Mouse (Mus musculus): ENCODE data around the gene Osbpl10.
A peak's percentile ranks its signal among the peaks of the same experiment; 100 is the strongest.
"Not testable (repeated sequence)": the region's sequence is repeated elsewhere in the genome, so short reads cannot be mapped to it uniquely, and the experiment has no call there.

Gene Osbpl10

DNA sequence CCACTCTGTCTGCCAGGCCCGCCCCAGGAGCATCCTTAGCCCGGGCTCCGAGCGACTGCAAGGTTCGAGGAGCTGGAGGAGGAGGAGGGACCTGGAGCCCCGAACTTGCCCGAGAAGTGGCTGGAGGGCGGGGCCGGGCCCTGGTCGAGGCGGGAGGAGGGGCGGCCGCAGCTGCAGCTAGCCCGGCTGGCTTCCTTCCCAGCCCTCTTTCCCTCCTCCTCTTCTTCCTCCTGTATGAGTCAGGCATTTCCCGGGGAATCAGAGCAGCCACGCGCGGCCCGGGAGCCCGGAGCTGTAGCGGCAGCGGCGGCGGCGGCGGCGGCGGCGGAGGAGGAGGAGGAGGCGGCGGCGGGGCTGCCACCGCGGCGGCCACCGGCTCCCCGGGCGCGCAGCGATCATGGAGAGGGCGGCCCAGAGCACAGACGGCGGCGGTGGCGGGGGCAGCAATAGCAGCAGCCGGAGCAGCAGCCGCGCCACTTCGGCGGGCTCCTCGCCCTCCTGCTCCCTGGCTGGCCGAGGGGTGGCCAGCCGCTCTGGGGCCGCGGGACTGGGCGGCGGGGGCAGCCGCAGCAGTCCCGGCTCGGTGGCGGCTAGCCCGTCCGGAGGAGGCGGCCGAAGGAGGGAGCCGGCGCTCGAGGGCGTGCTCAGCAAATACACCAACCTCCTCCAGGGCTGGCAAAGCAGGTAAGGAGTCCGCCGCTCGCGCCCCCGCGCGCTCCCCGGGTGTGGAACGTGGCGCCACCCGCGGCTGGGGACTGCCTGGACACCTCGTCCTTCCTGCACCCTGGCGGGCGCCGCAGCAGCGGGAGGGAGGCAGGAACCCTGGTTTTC, at the start of gene Osbpl10:
Gene Osbpl10, plus strand, starts transcription at position 289 of the 831 bp plus-strand sequence.
- peak; percentile 56 for ATAC-seq (ENCODE audit: low TSS enrichment)

DNA sequence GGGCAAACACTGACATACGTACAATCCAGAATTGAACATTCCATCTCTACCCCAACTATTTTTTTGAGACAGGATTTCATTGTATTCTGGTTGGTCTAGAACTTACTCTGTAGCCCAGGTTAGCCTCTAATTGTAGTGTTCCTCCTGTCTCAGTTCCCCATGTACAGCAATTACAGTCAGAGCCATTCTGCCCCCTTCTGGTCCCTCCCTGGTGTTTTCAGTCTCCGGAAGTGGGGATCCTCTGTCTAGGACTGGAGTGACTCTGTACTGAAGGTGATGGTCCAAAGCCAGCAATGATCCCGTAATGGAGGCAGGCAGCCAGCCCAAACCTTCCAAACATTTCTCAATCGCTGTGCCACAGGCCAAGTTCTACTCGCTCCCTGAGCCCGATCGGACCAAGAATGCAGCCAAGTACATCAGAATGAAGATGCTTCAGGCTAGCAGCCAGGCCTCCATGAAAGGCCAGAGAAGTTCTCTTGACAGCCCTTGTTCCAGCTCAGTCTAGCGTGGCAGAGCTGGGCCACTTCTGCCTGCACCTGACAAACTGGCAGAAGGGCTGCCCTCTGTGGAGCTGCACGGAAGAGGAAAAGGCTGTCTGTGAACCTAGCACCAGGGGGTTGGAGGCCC, 47.8 kb upstream of the Osbpl10 start:
- ATAC-seq (ENCODE audit: low TSS enrichment) = no peak

DNA sequence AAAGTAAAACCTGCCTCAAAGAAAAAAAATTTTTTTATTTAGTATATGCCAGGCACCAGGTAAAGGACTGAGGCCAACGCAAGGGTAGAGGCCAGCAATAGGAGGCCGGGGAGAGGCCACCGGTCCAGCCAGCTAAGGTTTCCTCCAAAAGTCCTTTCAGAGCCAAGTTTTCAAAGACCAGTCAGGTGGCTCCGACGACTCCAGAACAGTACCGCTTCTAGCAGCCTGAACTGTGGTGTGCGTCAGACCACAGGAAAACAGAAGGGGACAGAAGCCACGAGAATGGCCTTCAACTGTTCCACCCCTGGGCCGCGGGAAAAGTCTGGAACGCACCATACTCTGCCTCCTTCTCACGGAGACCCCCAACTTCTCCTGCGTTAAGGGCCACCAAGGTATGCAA, 45.8 kb upstream of the Osbpl10 start:
- ATAC-seq (ENCODE audit: low TSS enrichment) = no peak

DNA sequence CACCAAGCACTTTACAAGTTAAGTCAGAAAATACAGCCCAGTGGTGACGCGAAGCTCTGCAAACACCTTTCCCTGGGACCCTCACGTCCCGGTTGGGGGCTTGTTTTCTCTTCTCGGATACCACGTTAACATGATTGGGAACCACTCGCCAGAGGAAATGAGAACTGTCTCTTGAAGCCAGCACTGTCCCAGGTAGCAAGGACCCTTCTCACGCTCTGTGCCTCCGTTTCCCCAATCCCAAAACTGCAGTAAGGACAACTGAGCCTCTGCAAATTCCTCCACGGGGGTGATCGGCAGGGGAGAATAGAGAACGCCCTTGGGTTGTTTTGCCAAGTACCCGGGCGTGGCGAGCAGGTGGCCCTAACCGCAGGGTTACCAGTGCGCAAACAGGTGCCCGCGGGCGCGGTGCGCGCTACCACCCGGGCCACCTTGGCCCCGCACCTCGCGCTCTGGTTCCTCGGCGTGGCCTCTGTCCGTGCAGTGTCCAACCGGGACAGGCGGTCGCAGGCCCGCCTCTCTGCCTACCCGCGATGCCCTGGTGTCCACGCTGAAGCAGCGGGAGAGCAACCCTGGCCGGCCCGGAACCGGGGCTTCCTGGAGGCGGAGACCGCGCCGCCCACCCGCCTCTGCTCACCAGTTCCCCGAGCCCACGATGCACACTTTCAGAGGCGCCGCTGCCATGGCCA, 45.2 kb upstream of the Osbpl10 start:
- ATAC-seq (ENCODE audit: low TSS enrichment) = peak; percentile 56; the same call in 1 of the 2 replicates

DNA sequence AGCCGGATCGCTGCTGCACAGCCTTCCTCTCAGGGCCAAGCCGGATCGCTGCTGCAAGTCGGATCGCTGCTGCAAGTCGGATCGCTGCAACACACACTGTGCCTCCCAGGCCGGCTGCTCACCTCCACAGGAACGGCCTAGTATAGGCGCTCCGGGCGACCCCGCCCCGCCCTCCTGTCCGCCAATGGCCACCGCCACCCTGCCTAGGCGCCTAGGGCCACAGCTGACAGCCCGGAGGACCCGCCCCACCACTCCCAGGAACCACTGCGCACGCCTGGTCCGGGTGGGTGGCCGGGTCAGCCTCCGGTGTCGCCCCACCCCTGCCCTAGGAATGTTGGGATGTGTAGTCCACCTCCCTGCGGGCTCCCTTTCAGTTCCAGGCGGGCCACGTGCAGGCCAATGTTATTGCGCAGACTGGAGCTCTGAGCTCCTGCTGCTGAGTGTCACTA, 44.6 kb upstream of the Osbpl10 start, which contains the start of gene Gpd1l:
Gene Gpd1l, minus strand, starts transcription at position 265 of the 449 bp plus-strand sequence.
- peak; percentile 98 for ATAC-seq (ENCODE audit: low TSS enrichment)

DNA sequence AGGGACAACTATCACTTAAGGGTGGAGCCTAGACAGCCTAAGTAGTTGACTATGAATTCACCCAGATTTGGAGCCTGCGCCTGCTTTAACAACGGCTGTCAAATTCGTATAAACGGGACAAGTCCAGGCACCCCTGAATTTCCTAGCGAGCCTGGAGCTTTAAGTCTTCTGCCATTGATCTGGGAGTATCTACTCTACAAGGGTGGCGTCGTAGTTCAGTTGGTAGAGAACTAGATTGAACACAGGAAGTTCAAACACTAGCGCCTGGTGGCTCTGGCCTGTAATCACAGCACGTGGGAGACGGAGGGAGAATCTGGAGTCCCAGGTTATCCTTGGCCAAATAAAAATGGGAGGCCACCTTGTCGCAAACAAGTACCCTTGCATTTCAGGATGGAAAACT, 44.1 kb upstream of the Osbpl10 start:
- ATAC-seq (ENCODE audit: low TSS enrichment) = 0 out of 2 replicates have a peak, but pooled peaks have one; percentile 1

DNA sequence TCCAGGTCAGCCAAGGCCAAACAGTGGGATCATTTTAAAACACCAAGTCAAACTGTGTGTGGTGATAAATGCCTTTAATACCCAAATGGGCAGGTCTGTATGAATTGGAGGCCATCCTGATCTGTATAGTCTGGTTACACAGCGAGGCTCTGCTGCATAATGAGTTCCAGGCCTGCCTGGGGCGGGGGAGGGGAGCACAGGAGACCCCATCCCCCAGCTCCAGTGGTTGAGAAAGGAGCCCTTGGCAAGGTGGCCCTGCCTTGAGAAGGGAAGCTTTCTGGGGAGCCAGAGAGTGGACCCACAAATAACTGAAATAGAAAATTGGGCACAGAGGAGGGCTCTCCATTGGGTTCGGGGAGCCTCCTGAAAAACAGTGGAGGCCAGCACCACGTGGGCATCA, 43.0 kb upstream of the Osbpl10 start:
- no peak for ATAC-seq (ENCODE audit: low TSS enrichment)

DNA sequence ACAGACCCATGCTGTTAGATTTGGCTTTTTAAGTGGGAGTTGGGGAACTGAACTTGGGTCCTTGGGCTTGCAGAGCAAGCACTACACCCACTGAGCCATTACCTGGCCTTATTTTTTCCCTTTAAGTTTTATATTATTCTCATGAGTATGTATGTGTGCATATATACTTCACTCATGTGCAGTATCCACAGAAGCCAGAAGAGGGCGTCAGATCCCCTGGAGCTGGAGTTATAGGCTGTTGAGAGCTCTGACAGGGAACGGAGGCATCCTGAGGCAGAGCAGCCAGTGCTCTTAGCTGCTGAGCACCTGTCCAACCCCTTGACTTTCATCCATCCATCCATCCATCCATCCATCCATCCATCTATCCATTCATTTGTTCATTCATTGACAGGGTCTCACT, 41.7 kb upstream of the Osbpl10 start:
- no peak for ATAC-seq (ENCODE audit: low TSS enrichment)

DNA sequence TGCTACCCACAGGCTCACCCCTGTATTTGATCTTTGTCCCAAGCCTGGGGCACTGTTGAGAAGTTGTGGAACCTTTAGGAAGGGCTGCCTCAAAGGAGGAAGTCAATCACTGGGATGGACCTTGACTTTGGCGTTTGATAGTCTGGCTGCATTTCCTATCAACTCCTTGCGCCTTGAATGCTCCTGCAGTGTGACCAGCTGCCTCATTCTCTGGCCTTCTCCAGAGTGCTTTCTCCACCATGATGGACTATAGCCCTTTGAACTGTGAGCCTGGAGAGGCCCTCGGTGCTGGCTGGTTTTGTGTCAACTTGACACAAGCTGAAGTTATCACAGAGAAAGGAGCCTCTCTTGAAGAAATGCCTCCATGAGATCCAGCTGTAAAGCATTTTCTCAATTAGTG, 33.7 kb upstream of the Osbpl10 start:
- no peak for ATAC-seq (ENCODE audit: low TSS enrichment)

DNA sequence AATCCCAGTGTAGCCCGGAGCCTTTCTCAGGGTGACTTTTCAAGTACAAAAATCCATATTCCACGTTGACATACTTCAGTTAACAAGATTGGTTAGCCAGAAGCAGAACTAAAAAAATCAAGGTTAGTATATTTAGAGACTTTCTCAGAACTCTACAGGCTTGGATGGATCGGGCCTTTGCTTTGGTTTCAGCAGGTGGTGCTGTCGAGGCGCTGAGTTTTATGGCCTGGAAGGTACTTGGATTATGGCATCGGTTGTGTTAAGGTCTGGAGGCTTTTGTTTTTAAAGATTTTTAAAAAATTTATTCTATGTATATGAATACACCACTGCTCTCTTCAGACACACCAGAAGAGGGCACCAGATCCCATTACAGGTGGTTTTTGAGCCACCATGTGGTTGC, 32.8 kb upstream of the Osbpl10 start:
- ATAC-seq (ENCODE audit: low TSS enrichment) = no peak

DNA sequence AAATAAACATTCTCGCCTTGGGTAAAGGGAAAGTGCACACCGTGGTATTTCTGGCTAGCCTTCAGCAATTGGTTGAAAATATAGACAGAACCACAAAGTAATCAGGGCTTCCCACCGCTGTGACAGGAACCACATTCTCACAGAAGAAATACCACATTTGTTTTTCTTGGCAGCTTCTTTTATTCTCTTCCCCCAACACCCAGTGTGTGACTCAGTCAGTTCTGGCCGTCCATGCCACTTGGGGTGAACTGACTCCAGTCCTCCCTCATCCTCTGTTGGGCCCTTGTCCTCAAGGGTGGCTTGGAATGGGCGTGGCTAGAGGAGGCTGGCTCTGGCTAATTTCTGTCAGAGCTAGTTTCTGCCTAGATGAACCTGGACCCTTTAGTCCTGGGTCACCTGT, 30.0 kb upstream of the Osbpl10 start:
- peak; percentile 55; the same call in 1 of the 2 replicates for ATAC-seq (ENCODE audit: low TSS enrichment)

DNA sequence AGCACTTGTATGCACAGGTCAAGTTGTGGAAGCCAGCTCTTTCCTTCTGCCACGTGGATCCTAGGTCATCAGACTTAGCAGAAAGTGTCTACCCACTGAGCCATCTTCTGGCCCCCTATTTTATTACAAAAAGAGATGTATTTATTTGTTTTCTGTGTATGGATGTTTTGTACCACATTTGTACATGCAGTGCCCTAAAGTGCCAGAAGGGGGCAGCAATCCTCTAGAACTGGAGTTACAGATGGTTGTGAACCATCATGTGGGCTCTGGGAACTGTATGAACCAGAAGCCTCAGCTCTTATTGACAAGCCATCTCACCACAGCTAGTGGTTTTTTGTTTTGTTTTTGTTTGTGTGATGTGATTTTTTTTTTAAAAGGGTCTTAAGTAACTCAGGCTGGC, 25.5 kb upstream of the Osbpl10 start:
- no peak for ATAC-seq (ENCODE audit: low TSS enrichment)

DNA sequence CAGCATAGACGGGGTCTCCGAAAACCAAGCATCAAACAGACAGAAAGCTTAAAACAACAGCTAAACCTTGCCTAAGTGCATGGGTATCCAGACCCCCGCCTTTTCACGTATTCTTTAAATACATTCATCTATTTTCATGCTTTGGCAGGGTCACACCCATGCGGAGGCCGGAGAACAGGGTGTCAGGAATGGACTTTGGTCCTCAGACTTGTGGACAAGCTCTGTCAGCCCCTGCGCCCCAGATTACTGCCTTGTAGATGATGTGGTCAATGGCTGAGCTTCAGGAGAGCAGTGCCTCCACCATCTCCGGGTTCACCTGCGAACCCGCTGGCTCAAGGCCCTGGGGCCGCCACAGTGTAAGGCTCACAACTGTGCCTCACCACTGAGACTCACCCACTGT, 23.0 kb upstream of the Osbpl10 start:
- ATAC-seq (ENCODE audit: low TSS enrichment) = no peak

DNA sequence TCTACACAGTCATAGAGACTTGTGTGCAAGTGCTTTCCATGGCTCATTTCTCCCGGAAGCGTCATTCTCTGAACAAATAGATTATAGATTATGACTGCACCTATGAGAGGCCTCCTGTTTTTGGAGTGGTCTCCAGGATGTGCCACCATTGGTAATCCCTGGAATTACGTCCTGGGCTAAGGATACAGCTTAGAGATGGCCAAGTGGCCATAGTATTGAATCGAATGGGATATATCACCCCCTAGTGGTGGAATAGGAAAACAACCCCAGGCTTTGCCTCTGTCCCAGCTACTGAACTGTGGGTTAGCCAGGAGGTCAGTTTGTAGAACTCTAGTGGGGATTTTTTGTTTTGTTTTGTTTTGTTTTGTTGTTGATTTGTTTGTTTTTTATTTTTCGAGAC, 21.4 kb upstream of the Osbpl10 start:
- peak; percentile 84; the same call in 1 of the 2 replicates for ATAC-seq (ENCODE audit: low TSS enrichment)

DNA sequence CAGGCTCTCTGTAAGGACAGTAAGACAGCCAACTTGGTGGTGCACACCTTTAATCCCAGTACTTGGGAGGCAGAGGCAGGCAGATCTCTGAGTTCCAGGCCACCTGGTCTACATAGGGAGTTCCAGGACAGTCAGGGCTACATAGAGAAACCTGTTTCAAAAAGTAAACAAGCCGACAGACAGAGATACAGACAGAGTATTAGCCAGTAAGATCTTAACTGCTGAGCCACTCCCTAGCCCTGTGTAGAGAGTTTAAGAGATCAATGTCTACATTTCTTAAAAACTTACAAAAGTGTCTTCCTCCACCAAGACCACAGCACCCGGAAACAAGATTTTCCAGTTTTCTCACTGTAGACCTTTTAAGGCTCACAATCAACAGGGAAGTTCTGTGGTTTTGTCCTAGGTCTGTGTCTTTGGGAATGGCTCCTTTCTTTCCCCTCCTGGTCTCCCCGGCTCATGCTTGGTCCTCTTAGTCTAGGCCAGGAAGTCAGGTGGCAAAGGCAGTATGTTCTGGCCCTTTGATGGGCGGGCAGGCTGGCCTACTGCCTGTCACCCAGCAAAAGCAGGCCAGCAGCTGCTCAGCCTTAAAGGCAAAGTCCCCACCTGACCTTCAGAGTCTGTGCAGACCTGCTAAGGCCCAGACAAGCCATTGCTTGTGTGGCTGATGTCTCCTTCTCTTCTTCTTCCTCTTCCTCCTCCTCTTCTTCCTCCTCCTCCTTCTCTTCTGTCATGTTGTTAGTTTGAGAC, 18.2 kb upstream of the Osbpl10 start:
- ATAC-seq (ENCODE audit: low TSS enrichment) = no peak

DNA sequence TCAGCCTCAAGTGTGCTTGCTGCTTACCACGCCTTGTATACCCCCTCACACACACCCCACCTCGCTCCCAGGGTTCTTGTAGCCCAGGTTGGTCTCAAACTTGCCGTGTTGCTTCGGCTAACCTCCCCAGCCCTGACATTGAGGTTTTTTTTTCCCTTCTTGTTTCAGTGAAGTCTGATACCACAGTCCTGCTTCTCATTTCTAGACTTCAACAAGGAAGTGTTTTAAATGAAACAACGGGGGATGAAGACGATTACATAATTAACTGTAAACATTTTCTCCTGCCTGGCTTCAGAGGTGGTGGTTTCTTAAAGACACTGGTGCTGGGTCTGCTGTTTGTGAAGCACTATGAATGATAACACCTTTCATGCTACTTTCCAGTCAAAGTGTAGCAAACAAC, 17.5 kb upstream of the Osbpl10 start:
- no peak for ATAC-seq (ENCODE audit: low TSS enrichment)

DNA sequence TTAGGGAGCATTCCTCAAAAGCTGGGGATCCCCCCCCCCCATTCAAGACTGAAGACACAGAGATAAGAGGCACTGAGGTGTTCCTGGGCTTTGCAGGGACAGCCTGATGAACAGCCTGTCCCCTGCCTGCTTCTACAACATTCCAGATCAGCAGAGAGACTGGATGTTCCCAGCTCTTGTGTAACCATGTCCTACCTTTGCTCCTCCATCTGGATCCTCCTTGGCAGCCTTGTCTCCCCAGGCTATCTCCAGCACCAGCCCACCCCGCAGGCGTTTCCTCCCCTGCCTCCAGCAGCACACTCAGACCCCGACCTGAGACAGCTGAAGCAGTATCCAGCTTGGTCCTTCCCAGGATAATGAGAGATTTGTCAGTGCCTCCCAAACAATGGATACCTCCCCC, 14.3 kb upstream of the Osbpl10 start:
- peak; percentile 93 for ATAC-seq (ENCODE audit: low TSS enrichment)

DNA sequence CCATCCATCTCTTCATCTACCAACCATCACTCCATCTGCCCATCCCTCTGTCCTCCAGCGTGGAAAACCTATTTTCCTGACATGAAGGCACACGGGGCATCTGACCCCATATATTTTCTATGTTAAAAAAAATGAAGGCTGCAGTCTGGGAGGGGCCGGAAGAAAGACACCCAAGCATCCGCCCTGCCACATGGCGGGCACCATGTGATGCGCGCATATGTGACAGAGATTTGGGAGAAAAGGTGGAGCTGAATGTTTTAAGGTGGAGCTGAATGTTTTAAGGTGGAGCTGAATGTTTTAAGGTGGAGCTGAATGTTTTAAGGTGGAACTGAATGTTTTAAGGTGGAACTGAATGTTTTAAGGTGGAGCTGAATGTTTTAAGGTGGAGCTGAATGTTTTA, 12.1 kb upstream of the Osbpl10 start:
- ATAC-seq (ENCODE audit: low TSS enrichment) = not testable (repeated sequence)

DNA sequence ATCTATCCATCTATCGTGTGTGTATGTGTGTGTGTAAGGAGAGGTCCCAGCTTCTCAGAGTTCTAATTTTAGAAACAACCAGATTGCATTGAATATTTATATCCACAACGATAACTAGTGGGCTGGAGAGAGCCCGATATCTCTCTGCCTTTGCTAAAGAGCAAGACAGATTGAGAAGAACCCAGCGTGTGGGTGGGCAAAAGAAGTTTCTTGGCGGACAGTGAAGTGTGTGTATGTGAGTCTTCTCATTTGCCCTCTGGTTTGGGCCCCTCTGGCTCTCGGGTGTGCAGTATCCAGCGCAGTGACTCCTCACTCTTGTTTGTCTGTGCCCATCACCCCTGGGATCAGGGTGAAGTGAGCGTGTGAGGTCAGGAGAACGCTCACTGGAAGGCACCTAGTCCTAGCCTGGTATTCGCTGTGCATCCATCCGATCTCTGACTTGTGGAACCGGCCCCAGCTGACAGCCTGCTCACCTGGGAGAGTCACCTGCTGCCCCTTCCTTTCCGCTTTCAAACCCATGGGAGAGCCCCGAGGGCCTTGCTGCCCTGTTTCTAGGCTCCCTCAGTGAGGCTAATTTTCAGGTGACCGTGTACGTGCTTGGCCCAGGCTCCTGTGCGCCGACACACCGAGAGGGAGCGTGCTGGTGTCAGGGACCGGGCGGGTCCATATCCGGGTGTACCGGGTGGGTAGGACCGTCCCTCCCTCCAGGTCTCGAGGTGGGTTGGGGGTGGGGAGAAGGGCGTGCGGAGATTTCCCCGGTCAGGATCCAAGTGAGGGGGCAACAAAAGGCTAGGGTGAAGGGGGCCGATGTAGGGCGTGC, 698 bp upstream of the Osbpl10 start:
- peak; percentile 35 for ATAC-seq (ENCODE audit: low TSS enrichment)

DNA sequence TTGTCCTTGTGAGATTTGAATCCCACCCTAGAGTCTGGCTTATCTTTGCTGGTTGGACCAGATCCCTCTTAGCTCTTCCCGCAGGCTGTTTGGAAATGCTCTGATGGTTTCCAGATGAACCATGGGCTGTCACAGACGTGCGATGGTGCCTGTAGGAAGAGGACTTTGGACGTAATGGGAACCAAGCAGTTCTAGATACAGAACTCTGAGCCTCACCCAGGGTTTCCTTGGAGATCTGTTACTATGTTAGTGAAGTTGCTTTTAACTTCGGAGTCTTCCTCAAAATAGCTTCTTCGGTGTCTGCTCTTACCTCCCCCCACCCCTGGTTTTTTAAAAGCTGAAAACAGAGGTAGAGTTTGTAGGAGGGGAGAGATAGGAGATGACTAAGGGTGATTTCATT, 1.6 kb downstream of the Osbpl10 start:
- ATAC-seq (ENCODE audit: low TSS enrichment) = peak; percentile 15; the same call in 1 of the 2 replicates
